Mouse (Mus musculus) fibroblast of lung, adult 2 months (primary cell): ENCODE results near the gene St6galnac3.

Experiments
- DNase-seq: peaks from one replicate; pipeline ENCODE4 v3.0.0-alpha.2; 2011; ENCODE audit warnings: low read depth

Gene St6galnac3

GRCm38 (mm10) chr3:153733364-153734159 is 8.6 kb upstream of the St6galnac3 start:
- DNase-seq: no peak

GRCm38 (mm10) chr3:153732749-153733148 is 7.8 kb upstream of the St6galnac3 start:
- no peak for DNase-seq

- DNase-seq: no peak
Measured at GRCm38 (mm10) chr3:153732035-153732434, 7.1 kb upstream of the St6galnac3 start.

- DNase-seq: no peak
Measured at GRCm38 (mm10) chr3:153728577-153728976, 3.6 kb upstream of the St6galnac3 start.

GRCm38 (mm10) chr3:153723467-153724079 is 1.4 kb downstream of the St6galnac3 start:
- no peak for DNase-seq

- no peak for DNase-seq
Measured at GRCm38 (mm10) chr3:153721525-153721924, 3.4 kb downstream of the St6galnac3 start.

- DNase-seq: no peak
Measured at GRCm38 (mm10) chr3:153720922-153721321, 4.1 kb downstream of the St6galnac3 start.

- DNase-seq: no peak
Measured at GRCm38 (mm10) chr3:153720296-153720695, 4.7 kb downstream of the St6galnac3 start.

- no peak for DNase-seq
Measured at GRCm38 (mm10) chr3:153719256-153719970, 5.6 kb downstream of the St6galnac3 start.

GRCm38 (mm10) chr3:153718724-153719123 is 6.2 kb downstream of the St6galnac3 start:
- DNase-seq: no peak

- DNase-seq: no peak
Measured at GRCm38 (mm10) chr3:153717742-153718141, 7.2 kb downstream of the St6galnac3 start.

GRCm38 (mm10) chr3:153715646-153716045 is 9.3 kb downstream of the St6galnac3 start:
- DNase-seq: no peak

- no peak for DNase-seq
Measured at GRCm38 (mm10) chr3:153710545-153710944, 14.4 kb downstream of the St6galnac3 start.

- DNase-seq: no peak
Measured at GRCm38 (mm10) chr3:153707687-153708086, 17.3 kb downstream of the St6galnac3 start.

GRCm38 (mm10) chr3:153706901-153707300 is 18.1 kb downstream of the St6galnac3 start:
- DNase-seq: no peak

- DNase-seq: no peak
Measured at GRCm38 (mm10) chr3:153701752-153702740, 22.9 kb downstream of the St6galnac3 start.

GRCm38 (mm10) chr3:153701172-153701571 is 23.8 kb downstream of the St6galnac3 start:
- DNase-seq: no peak

GRCm38 (mm10) chr3:153699086-153699485 is 25.9 kb downstream of the St6galnac3 start:
- DNase-seq: no peak

- DNase-seq: no peak
Measured at GRCm38 (mm10) chr3:153692978-153693377, 32.0 kb downstream of the St6galnac3 start.

GRCm38 (mm10) chr3:153692206-153692813 is 32.7 kb downstream of the St6galnac3 start:
- DNase-seq: no peak

GRCm38 (mm10) chr3:153691537-153691936 is 33.4 kb downstream of the St6galnac3 start:
- DNase-seq: no peak
